Mouse (Mus musculus): Measurements from ENCODE around the gene Washc4. TPM values are rescaled to one million over a fixed set of nuclear protein-coding genes. Genes with fewer than 3 reads are reported as not detected.

Washc4 gene
- total RNA-seq (2014; rRNA removed) (21.7 and 26.7 TPM in 2 replicates), polyA plus RNA-seq (2012; rRNA removed) (1.2 and 1.3 TPM in 2 replicates)

DNA sequence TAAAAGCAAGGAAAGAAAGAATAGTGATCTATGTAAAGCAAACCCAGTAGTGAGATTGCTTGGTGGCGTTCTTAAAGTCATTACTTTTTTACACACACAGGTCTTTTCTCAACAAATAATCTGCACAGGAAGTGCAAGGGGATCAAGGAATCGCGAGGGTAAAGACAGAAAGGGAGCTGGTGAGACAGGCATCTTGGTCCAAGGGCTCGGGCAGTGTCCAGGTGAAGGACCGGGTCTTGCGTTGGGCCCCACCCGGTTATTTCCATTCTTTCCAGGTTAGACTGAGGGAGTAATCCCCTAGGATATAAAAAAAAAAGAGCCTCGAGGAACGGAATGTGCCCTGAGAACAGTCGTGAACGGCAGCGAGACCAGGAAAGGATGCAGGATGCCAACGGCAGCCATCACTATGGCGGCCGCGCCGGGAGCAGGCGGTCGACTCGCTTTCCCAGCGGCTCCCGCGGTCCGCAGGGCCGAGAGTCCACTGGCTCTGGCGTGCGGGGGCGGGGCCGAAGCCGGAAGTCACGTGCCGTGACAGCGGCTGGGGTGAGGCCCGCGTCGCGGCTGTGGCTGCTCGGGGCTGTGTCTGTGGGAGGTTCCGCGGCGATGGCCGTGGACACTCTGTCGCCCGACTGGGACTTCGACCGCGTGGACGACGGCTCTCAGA lies at the start of gene Washc4:
Washc4 (plus strand) TSS at position 314 of the 664 bp plus-strand sequence.
- H3K79me2 ChIP-seq (ENCODE audit: control insufficient read depth, insufficient read depth, low read length): peaks cover 4% of the 10 kb centered on the region; the same call in 1 of the 2 replicates
- peak within 1 kb of the TSS; percentile 91 for H3K4me3 ChIP-seq (ENCODE audit: insufficient read depth, low read depth, low read length)
- peaks cover 2% of the 10 kb centered on the region; the same call in 1 of the 2 replicates for H3K4me1 ChIP-seq (ENCODE audit: control insufficient read depth, insufficient read depth, low read length)
- no peaks in the 10 kb centered on the region for H3K27me3 ChIP-seq (ENCODE audit: control insufficient read depth, insufficient read depth, low read length)
- H3K9ac ChIP-seq (ENCODE audit: low read depth, low read length): peak within 1 kb of the TSS; percentile 95
- peak; percentile 71 for DNase-seq (ENCODE audit: extremely low read depth, low read depth, low spot score)
- H3K36me3 ChIP-seq (ENCODE audit: control insufficient read depth, insufficient read depth, low read length): peaks cover 8% of the 10 kb centered on the region
- peak within 1 kb of the TSS; percentile 84 for H3K27ac ChIP-seq (replicated peaks; ENCODE audit: insufficient read depth, low read depth, low read length)
- TF ChIP-seq POLR2A (IDR thresholded peaks at IDR 0.05; ENCODE audit: extremely low read depth, insufficient read depth, low read length) (peak; percentile 76; the same call in 1 of the 2 replicates), CTCF (IDR thresholded peaks at IDR 0.05; ENCODE audit: low read depth, low read length) (no peak)
- 3% methylated on average over 49 of the region's 49 CpGs for WGBS

DNA sequence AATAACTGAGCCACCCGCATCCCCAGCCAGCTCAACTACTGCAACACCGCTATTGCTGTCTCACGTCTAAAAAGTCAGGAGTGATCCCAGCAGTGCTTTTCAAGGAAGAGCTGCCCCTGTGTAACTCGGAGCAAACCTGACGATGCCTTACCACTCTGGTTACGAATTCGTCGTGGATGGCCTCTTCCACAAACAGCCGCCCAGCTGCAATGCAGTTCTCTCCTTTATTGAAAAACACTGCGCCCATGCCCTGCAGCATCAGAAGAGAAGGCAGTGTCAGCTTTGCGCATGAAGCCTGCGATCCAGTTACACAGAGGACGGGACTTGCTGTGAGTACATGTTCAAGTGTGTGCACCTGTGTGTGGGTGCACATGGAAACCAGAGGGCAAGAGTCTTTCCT lies 46.2 kb upstream of the Washc4 start:
- H3K79me2 ChIP-seq (ENCODE audit: control insufficient read depth, insufficient read depth, low read length): no peaks in the 10 kb centered on the region
- no peak for TF ChIP-seq POLR2A (IDR thresholded peaks at IDR 0.05; ENCODE audit: extremely low read depth, insufficient read depth, low read length)
- TF ChIP-seq CTCF (IDR thresholded peaks at IDR 0.05; ENCODE audit: low read depth, low read length): no peak
- no peak overlapping the region for H3K9ac ChIP-seq (ENCODE audit: low read depth, low read length)
- no peak overlapping the region for H3K27ac ChIP-seq (replicated peaks; ENCODE audit: insufficient read depth, low read depth, low read length)
- no peaks in the 10 kb centered on the region for H3K4me1 ChIP-seq (ENCODE audit: control insufficient read depth, insufficient read depth, low read length)
- no peak for DNase-seq (ENCODE audit: extremely low read depth, low read depth, low spot score)
- no peaks in the 10 kb centered on the region for H3K36me3 ChIP-seq (ENCODE audit: control insufficient read depth, insufficient read depth, low read length)
- no peaks in the 10 kb centered on the region for H3K27me3 ChIP-seq (ENCODE audit: control insufficient read depth, insufficient read depth, low read length)
- WGBS: 87% methylated on average over 13 of the region's 13 CpGs
- no peak overlapping the region for H3K4me3 ChIP-seq (ENCODE audit: insufficient read depth, low read depth, low read length)

- no peak overlapping the region for H3K27ac ChIP-seq (replicated peaks; ENCODE audit: insufficient read depth, low read depth, low read length)
- peak; percentile 29 for DNase-seq (ENCODE audit: extremely low read depth, low read depth, low spot score)
- H3K27me3 ChIP-seq (ENCODE audit: control insufficient read depth, insufficient read depth, low read length): no peaks in the 10 kb centered on the region
- WGBS: 71% methylated on average over 8 of the region's 8 CpGs
- no peak overlapping the region for H3K4me3 ChIP-seq (ENCODE audit: insufficient read depth, low read depth, low read length)
- no peak for TF ChIP-seq POLR2A (IDR thresholded peaks at IDR 0.05; ENCODE audit: extremely low read depth, insufficient read depth, low read length)
- peak; percentile 34; the same call in 1 of the 2 replicates for TF ChIP-seq CTCF (IDR thresholded peaks at IDR 0.05; ENCODE audit: low read depth, low read length)
- H3K4me1 ChIP-seq (ENCODE audit: control insufficient read depth, insufficient read depth, low read length): no peaks in the 10 kb centered on the region
- H3K9ac ChIP-seq (ENCODE audit: low read depth, low read length): no peak overlapping the region
- H3K79me2 ChIP-seq (ENCODE audit: control insufficient read depth, insufficient read depth, low read length): no peaks in the 10 kb centered on the region
- no peaks in the 10 kb centered on the region for H3K36me3 ChIP-seq (ENCODE audit: control insufficient read depth, insufficient read depth, low read length)
Observed at GRCm38 (mm10) chr10:83508962-83509660, 34.4 kb upstream of the Washc4 start.

DNA sequence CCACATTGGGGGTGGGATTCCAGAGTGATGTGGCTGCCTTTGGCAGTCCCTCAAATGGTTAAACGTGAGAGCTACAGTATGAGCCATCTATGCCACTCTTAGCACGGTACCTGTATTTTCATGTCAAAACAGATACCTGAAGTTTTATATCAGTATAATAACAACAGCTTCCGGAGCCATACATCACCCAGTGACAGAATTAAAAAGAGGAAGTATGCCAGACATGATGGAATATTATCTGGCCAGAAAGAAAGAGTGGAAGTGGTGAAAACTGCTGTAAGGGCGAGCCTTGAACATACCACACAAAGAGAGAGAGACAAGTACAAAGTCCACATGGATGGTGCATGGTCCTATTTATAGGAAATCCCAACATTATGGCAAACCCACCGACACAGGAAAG lies 32.2 kb upstream of the Washc4 start:
- 68% methylated on average over 5 of the region's 5 CpGs for WGBS
- DNase-seq (ENCODE audit: extremely low read depth, low read depth, low spot score): no peak
- H3K79me2 ChIP-seq (ENCODE audit: control insufficient read depth, insufficient read depth, low read length): no peaks in the 10 kb centered on the region
- H3K27me3 ChIP-seq (ENCODE audit: control insufficient read depth, insufficient read depth, low read length): no peaks in the 10 kb centered on the region
- H3K36me3 ChIP-seq (ENCODE audit: control insufficient read depth, insufficient read depth, low read length): no peaks in the 10 kb centered on the region
- H3K4me1 ChIP-seq (ENCODE audit: control insufficient read depth, insufficient read depth, low read length): no peaks in the 10 kb centered on the region
- H3K27ac ChIP-seq (replicated peaks; ENCODE audit: insufficient read depth, low read depth, low read length): no peak overlapping the region
- no peak overlapping the region for H3K4me3 ChIP-seq (ENCODE audit: insufficient read depth, low read depth, low read length)
- TF ChIP-seq CTCF (IDR thresholded peaks at IDR 0.05; ENCODE audit: low read depth, low read length) (no peak), POLR2A (IDR thresholded peaks at IDR 0.05; ENCODE audit: extremely low read depth, insufficient read depth, low read length) (no peak)
- no peak overlapping the region for H3K9ac ChIP-seq (ENCODE audit: low read depth, low read length)

GRCm38 (mm10) chr10:83513736-83514135 lies 29.8 kb upstream of the Washc4 start:
- WGBS: 89% methylated on average over 8 of the region's 8 CpGs
- Histone ChIP-seq H3K27ac (replicated peaks; ENCODE audit: insufficient read depth, low read depth, low read length) (no peak overlapping the region), H3K36me3 (ENCODE audit: control insufficient read depth, insufficient read depth, low read length) (no peaks in the 10 kb centered on the region), H3K79me2 (ENCODE audit: control insufficient read depth, insufficient read depth, low read length) (no peaks in the 10 kb centered on the region), H3K27me3 (ENCODE audit: control insufficient read depth, insufficient read depth, low read length) (no peaks in the 10 kb centered on the region), H3K4me1 (ENCODE audit: control insufficient read depth, insufficient read depth, low read length) (no peaks in the 10 kb centered on the region), H3K9ac (ENCODE audit: low read depth, low read length) (no peak overlapping the region), H3K4me3 (ENCODE audit: insufficient read depth, low read depth, low read length) (no peak overlapping the region)
- TF ChIP-seq CTCF (IDR thresholded peaks at IDR 0.05; ENCODE audit: low read depth, low read length) (no peak), POLR2A (IDR thresholded peaks at IDR 0.05; ENCODE audit: extremely low read depth, insufficient read depth, low read length) (no peak)
- DNase-seq (ENCODE audit: extremely low read depth, low read depth, low spot score): no peak
